Mouse (Mus musculus) 3T3-L1 (cell line): ENCODE results near the gene Atf7.
"Not testable (repeated sequence)": the region's sequence is repeated elsewhere in the genome, so short reads cannot be mapped to it uniquely, and the experiment has no call there.

ENCODE experiments used
- DNase-seq: peaks from one replicate; pipeline ENCODE4 v3.0.0-alpha.2; 2015; ENCODE audit warnings: low read depth, low spot score

The Atf7 gene

DNA sequence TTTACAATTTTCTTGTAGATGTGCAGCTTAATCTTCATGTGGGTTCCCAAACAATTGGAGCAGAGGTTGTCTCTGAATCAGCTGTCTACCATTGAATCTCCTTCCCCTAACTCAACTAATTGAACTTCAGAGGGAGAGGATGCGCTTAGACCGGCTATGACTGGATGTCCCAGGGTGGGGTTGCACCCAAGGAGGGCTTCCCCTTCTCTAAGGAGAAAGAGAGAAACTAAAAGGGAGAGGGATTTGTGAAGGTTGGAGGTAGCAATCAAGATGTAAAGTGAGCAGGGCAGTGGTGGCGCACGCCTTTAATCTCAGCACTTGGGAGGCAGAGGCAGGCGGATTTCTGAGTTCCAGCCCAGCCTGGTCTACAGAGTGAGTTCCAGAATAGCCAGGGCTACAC is 5.8 kb downstream of the Atf7 start:
- DNase-seq: no peak

GRCm38 (mm10) chr15:102617654-102618053 is 7.6 kb downstream of the Atf7 start:
- no peak for DNase-seq

DNA sequence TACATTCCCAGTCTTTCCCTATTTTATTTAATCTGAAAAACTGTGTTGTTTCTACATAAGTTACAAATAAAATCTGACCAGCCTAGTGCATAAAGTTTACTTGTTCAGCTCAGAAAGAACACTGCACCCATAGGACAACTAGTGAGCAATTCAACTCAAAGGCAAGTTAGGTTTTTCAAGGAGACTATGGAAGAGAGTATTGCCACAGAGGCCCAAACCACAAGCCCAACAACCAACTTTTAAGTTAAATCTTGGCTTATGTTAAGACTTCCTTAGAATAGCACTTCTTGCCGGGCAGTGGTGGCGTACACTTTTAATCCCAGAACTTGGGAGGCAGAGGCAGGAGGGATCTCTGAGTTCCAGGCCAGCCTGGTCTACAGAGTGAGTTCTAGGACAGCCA is 9.1 kb downstream of the Atf7 start:
- DNase-seq: no peak

- no peak for DNase-seq
Measured at GRCm38 (mm10) chr15:102614224-102614623, 11.0 kb downstream of the Atf7 start.

DNA sequence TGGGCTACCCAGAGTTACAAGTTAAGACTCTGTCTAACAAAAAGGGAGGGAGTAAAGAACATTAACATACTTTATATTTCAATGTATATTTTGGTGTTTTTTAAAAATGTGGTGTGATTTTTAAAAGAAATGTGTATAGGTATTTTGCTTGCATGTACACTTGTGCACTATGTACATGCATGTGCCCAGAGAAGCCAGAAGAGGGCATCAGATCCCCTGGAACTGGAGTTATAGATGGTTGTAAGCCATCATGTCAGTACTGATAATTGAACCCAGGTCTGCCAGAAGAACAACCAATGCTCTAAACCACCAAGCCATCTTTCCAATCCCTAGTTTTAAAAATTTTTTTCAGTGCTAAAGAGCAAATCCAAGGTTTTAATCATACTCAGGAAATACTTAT is 12.3 kb downstream of the Atf7 start:
- DNase-seq: no peak

DNA sequence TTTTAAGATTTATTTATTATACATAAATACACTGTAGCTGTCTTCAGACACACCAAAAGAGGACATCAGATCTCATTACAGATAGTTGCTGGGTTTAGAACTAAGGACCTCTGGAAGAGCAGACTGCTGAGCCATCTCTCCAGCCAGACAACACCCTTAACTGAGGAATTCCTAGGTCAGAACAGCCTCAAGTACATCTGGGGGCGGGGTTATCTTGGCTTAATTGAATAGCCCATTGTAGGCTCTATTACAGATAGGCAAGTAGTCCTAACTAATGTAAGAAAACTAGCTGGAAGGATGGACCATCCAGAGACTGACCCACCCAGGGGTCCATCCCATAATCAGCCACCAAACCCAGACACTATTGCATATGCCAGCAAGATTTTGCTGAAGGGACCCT is 16.7 kb downstream of the Atf7 start:
- not testable (repeated sequence) for DNase-seq

DNA sequence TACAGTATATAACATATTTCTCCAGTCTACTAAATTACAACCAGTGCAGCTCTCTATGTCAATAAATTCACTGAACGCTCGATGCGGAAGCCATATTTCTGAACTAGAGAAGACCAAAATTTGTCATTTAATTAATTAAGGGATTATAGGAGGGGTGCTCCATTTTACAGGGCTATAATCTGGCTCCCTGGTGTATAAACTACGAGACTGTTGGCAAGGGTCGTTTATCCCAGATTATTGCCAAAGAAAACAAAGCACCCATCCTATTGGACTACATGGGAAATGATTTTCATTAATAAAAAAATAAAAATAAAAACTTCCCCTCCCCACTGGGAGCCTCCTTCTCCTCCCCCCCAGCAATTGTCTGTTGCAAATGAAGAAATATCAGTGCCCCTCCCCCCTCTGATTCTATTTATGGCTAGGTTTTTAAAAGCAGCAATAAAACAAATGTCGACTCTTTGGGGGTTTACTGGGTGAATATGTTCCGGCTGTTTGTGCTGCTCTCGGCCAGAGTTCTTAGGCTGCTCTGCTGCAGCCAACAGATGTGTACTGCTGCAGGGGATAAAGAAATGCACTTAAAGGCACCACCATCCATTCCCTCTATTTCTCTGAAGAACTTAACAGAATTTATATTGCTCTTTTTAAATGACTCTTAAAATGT is 31.1 kb downstream of the Atf7 start:
- DNase-seq: no peak

- DNase-seq: peak; percentile 62
Measured at GRCm38 (mm10) chr15:102592674-102593073, 32.6 kb downstream of the Atf7 start.

DNA sequence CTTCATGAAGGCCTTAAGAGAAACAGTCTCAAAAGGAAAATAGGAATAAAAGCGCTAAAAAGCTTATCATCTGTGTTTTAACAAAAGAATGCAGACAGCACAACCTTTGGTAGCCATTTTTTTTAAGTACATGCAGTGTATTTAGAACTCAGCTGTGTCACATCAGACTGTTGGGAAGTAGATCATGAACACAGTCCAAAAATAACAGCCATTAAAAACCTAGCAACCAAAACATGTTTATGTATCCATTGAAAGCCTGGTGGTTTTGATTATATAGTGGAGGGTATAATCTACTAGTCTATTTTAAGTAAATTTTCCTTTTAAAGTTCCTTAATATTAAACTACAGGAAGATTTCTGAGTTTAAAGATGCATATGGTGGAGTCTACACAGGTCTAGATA is 34.7 kb downstream of the Atf7 start:
- peak; percentile 50 for DNase-seq

DNA sequence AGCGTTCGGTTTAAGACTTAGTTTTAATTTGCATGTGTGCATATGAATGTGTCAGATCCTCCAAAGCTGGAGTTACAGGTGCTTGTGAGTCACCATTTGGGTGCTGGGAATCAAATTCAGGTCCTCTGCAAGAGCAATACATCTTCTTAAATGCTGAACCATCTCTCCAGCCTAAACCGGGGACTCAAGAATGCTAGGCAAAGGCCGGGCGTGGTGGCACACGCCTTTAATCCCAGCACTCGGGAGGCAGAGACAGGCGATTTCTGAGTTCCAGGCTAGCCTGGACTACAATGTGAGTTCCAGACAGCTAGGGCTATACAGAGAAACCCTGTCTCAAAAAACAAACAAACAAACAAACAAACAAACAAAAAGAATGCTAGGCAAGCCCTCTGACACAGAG is 35.4 kb downstream of the Atf7 start:
- no peak for DNase-seq

- no peak for DNase-seq
Measured at GRCm38 (mm10) chr15:102585501-102585900, 39.8 kb downstream of the Atf7 start.

DNA sequence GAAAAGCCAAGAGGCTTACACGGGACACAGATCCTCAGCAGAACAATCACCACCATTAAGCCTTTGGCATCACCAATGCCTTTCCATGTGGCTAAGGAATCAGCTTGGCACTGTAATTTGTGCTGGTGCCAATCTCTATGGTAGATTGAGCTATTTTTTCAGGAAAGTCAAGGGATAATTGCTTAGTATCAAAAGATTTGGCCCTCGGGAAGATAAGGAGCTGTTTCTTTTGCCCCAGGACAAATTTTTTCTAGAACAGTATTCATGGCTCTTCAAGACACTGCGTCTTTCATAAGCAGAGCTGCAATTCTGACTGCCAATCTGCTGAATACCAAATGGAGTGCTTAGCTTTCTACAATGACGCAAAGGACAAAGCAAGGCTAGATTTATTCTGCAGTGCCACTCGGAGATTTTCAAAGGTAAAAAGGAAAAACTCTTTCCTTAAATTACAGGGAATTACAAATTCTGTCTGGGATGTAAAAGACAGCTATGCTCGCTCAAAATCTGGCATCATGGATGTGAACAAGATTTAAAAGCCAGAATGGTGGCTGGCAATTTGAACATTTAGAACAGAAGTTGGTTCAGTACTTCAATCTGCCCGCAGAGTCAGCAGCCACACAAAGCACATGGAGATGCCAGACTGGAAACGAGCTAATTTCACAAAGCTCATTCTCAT is 41.4 kb downstream of the Atf7 start:
- no peak for DNase-seq

DNA sequence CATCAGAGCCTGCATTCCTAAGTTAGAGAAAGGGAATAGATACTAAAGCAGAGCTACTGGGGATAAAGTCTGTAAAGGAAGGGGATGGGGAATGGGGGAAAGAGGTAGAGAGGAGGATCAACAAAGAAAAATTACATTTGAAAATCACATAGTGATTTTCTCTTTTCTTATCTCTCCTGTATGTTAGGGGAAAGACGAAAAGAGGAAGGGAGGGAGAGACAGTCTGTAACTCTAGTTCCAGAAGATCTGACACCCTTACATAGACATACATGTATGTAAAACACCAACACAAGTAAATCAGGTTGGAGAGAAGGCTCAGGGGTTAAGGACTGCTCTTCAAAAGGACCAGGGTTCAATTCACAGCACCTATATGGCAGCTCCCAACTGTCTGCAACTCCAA is 44.1 kb downstream of the Atf7 start:
- no peak for DNase-seq

DNA sequence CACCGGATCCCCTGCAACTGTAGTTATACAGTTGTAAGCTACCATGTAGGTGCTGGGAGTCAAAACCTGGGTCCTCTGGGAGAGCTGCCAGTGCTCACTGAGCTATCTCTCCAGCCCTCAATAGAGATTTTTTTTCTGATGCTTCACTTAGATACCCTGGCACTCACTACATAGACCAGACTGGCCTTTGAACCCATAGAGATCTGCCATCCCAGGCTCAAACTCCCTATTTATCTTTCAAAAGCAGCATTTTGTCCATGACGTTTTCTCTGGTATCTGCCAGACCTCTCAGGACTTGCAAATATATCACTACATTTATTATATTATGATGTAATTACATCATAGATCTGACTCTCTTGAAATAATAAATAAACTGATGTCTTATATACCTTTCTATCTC is 46.9 kb downstream of the Atf7 start:
- DNase-seq: no peak

DNA sequence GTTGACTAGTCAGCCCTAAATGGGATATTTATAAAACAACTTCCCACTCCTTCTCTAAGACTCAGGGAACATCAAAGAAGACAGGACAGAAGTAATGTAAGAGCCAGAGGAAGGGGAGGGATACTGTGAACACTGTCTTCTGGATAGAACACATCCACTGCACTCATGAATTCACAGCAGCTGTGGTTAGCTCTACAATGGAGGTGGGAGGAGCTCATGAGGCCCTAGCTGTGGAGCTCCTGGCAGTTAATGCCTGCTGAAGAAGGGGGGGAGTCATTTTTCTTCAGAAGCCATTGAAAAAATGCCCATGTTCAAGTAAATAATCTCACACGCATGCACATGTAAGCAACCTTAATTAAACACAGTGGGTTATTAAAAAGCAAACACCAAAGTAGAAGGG is 48.3 kb downstream of the Atf7 start:
- DNase-seq: no peak

GRCm38 (mm10) chr15:102572081-102572480 is 53.2 kb downstream of the Atf7 start:
- peak; percentile 89 for DNase-seq

GRCm38 (mm10) chr15:102567849-102568248 is 57.4 kb downstream of the Atf7 start:
- DNase-seq: no peak

- no peak for DNase-seq
Measured at GRCm38 (mm10) chr15:102563681-102564080, 61.6 kb downstream of the Atf7 start.

- no peak for DNase-seq
Measured at GRCm38 (mm10) chr15:102563061-102563460, 62.2 kb downstream of the Atf7 start.

DNA sequence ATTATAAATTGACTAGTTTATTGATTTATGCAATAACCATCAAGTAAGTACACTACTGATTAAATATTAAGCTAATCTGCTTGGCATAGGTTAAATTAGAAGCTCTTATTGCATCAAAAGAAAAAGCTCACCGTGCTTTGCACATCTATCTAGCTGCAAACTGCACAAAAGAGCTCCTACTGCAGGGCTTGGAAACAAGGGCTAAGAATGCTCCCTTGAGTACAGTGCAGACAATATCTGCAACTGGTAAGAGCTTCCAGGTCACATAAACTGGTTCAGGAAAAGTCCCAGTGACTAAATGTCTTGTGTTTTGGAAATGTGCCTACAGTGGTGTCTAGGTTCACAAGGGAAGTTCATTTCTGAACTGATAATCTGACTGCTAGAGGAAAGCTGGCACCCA is 62.8 kb downstream of the Atf7 start:
- no peak for DNase-seq

- DNase-seq: peak; percentile 32
Measured at GRCm38 (mm10) chr15:102557580-102557979, 67.7 kb downstream of the Atf7 start.

DNA sequence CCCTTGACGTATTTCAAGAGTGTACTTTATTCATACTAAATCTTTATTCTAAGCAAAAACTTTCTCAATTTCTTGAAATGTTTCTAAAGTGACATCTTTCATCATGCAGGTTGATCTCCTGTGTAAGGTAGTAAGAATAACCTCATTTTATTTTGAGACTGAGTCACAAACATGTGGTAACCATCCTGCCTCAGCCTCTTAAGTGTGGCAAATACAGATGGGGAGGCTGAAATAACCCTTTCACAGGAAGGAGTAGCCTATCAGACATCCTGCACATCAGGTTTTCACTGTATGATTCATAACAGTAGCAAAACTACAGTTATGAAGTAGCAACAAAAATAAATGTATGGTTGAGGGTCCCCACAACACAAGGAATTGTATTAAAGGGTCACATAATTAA is 69.7 kb downstream of the Atf7 start:
- no peak for DNase-seq

DNA sequence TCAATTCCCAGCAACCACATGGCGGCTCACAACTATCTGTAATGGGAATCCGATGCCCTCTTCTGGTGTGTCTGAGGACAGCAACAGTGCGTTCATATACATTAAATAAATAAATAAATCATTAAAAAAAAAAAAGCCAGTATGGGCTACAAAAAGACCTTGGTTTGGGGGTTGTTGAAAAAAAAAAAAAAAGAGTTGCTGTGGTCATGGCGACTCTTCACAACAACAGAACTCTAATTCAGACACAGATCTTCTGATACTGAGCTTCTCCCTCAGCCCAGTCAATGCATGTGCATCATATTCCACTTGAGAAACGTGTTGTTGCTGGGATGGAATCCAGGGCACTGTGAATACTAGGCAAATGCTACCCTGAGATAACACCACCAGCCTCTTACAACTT is 72.7 kb downstream of the Atf7 start:
- DNase-seq: no peak

DNA sequence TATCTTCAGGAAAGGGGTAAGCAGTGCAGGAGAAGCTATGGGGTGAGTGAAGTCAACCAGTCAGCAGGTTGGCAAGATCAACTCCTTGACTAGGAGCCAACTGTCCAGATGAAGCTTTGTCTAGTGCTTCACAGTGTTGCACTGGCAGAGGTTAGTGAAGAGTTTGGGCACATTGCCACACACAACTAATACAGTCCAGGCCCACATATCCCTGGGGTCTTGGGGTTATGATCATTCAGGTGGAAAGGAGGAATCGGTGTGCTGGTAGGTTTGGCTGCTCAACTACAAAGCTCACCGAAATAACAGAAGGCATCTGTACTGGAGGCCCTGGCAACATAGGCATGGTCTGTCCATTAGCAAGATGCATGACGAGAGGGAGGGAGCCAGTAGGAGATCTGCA is 77.8 kb downstream of the Atf7 start:
- DNase-seq: no peak
